Mouse (Mus musculus) mammary gland, adult 2 months (tissue): ENCODE data around the gene Olfr96. TPM values are rescaled to one million over a fixed set of nuclear protein-coding genes. Genes with fewer than 3 reads are reported as not detected.

ENCODE experiments used
- polyA plus RNA-seq: library from polyadenylated mRNA; depleted of rRNA; stranded (reverse); fragments of >200 nt; gene quantifications from 2 replicates; pipeline ENCODE4 v1.2.3, GENCODE M21; 2012; ENCODE audit warnings: low replicate concordance; rRNA removed

Olfr96 gene
- polyA plus RNA-seq, result not detected in 2 replicates

DNA sequence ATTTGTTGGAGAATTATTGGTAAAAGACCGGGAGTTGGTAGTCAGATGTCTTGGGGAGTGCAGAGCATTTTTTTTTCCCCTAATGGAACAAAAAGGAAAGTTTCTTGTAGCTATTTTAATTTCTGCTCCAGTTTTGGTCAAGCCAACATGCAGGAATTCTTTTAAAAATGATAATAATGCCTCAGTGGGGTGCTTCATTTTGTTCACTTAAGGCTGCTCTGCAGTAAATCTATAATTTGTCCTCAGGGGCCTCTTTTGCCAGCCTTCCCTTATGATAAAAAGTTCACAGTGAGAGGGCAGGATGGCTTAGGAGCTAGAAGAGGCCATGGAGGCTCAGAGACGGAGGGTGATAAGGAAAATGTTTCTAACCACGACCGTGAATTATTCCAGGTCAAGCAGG is at the start of gene Olfr96:
Gene Olfr96 (plus strand): TSS at position 301 of the 400 bp plus-strand sequence.

DNA sequence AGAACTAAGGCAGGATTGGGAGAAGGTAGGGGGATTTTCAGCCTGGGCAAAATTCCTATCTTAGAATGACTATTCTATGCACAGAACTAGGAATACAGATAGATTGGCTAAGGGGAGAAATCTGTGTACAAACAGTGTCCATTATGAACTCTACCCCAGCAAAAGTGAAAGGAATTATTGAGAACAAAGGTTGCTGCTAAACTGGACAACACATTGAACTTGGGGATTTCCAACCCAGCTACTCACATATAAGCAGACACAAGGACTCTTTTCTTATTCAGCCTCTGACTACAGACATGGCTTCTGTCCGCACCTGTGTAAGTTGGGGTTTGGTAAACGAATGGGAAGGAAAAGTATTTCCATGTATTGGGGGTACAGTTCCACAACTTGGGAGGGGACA is 26.3 kb upstream of the Olfr96 start, which contains the start of gene Ubd:
Gene Ubd (plus strand): TSS at position 237 of the 400 bp plus-strand sequence.

GRCm38 (mm10) chr17:37200894-37201293 is 19.1 kb upstream of the Olfr96 start, which contains the start of gene Olfr94:
TSS of gene Olfr94 (minus strand) at chr17:37200994.

GRCm38 (mm10) chr17:37213018-37213417 is 6.9 kb upstream of the Olfr96 start, which contains the start of gene Olfr95:
TSS of gene Olfr95 (minus strand) at chr17:37213118.

DNA sequence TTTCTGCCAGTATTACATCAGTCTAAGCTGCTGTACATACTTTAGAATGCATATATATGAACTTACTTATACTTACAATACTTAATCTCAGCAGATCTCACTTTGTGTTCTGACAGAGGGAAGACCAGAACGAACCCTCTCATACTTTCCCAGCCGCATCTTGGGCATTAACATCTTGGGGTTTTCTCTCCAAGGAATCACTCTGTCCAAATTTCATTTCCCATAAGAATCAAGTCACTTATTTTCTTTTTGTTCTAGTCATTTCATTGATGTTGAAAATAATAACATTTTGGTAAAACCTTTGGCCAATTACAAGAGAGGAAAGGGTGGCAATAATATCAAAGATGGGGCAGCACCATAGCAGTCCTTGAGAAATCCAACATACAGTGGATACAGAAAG is 17.3 kb downstream of the Olfr96 start, which contains the start of gene Olfr97:
Gene Olfr97 (minus strand): TSS at position 101 of the 400 bp plus-strand sequence.

GRCm38 (mm10) chr17:37263626-37264025 is 43.7 kb downstream of the Olfr96 start, which contains the start of gene Olfr98:
TSS of gene Olfr98 (minus strand) at chr17:37263749.

DNA sequence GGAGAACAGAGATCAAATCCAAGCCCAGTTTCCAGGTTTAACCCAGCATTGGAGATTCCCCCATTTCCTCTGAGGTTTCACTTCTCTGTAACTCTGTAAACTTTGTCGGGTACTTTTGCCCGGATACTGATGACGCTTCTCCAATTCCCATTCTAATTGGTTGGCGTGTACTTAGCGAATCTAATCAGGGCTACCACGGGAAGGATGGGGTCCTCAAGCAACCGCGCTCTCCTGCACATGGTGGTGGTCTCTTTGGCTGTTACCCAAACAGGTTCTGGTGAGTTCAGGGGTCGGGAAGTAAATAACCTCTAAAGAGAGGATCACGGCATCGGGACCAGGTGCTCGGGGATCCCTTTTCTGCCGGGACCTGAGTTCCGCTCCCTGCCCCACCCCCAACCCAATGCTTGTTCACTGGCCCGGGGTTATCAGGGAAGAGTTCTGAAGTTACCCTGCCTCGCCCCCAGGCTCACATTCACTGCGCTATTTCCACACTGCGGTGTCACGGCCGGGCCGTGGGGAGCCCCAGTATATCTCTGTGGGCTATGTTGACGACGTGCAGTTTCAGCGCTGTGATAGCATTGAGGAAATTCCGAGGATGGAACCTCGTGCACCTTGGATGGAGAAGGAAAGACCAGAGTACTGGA is 50.2 kb downstream of the Olfr96 start, which contains the start of gene H2-M3:
Gene H2-M3 (plus strand): TSS at position 163 of the 644 bp plus-strand sequence.

Other genes starting within 250 kb of the Olfr96 start
- not detected in 2 replicates for gene 2410137M14Rik, start 238.9 kb upstream of the Olfr96 start, polyA plus RNA-seq
- gene H2-M5, start 230.6 kb upstream of the Olfr96 start, polyA plus RNA-seq, result 0.14 and 0.27 TPM in 2 replicates
- gene Zfp57, start 219.0 kb upstream of the Olfr96 start, polyA plus RNA-seq, result 1.8 and 3.7 TPM in 2 replicates
- gene Mog, start 196.7 kb upstream of the Olfr96 start, polyA plus RNA-seq, result 0.06 TPM in 1 of 2 replicates, not detected in the other
- 29.6 and 40.7 TPM in 2 replicates for gene Gabbr1, start 174.2 kb upstream of the Olfr96 start, polyA plus RNA-seq
- not detected in 2 replicates for gene Olfr90, start 131.6 kb upstream of the Olfr96 start, polyA plus RNA-seq
- gene Olfr91, start 121.9 kb upstream of the Olfr96 start, polyA plus RNA-seq, result not detected in 2 replicates
- not detected in 2 replicates for gene Olfr92, start 100.1 kb upstream of the Olfr96 start, polyA plus RNA-seq
- not detected in 2 replicates for gene Olfr93, start 58.7 kb upstream of the Olfr96 start, polyA plus RNA-seq
- 4.3 and 5.8 TPM in 2 replicates for gene Ubd, start 26.3 kb upstream of the Olfr96 start, polyA plus RNA-seq
- not detected in 2 replicates for gene Olfr94, start 19.2 kb upstream of the Olfr96 start, polyA plus RNA-seq
- gene Olfr95, start 7.0 kb upstream of the Olfr96 start, polyA plus RNA-seq, result not detected in 2 replicates
- gene Olfr97, start 17.2 kb downstream of the Olfr96 start, polyA plus RNA-seq, result not detected in 2 replicates
- gene Olfr98, start 43.6 kb downstream of the Olfr96 start, polyA plus RNA-seq, result not detected in 2 replicates
- gene H2-M3, start 50.1 kb downstream of the Olfr96 start, polyA plus RNA-seq, result 16.8 and 24.2 TPM in 2 replicates
- not detected in 2 replicates for gene Olfr99, start 63.3 kb downstream of the Olfr96 start, polyA plus RNA-seq
- not detected in 2 replicates for gene Olfr101, start 84.2 kb downstream of the Olfr96 start, polyA plus RNA-seq
- not detected in 2 replicates for gene Olfr102, start 96.9 kb downstream of the Olfr96 start, polyA plus RNA-seq
- gene Olfr103, start 119.6 kb downstream of the Olfr96 start, polyA plus RNA-seq, result not detected in 2 replicates
- gene Olfr104-ps, start 139.4 kb downstream of the Olfr96 start, polyA plus RNA-seq, result not detected in 2 replicates
- gene Olfr105-ps, start 158.9 kb downstream of the Olfr96 start, polyA plus RNA-seq, result not detected in 2 replicates
- gene Olfr106-ps, start 170.2 kb downstream of the Olfr96 start, polyA plus RNA-seq, result not detected in 2 replicates
- not detected in 2 replicates for gene Olfr107, start 179.1 kb downstream of the Olfr96 start, polyA plus RNA-seq
- not detected in 2 replicates for gene Olfr108, start 225.3 kb downstream of the Olfr96 start, polyA plus RNA-seq
- gene Olfr109, start 238.8 kb downstream of the Olfr96 start, polyA plus RNA-seq, result not detected in 2 replicates